Mouse (Mus musculus): Measurements from ENCODE around the gene Tes.

Gene Tes

DNA sequence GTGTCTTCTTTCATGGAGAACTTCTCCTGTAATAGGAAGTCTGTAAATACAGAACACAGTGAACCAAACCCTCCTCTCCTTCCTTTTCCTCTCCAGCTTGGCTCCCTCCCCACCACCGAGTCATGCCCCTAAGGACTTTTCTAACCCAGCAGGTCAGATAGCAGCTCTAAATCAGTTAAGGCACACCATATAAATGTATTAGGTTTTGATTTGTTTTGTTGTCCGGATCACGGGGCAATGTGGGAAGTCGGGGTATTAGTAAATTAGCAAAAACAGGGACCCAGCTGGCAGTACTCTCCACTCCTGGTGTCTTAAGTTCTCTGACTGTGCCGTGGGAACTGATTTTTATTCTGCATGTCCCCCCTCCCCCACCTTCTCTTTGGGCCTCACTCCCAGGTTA lies 14.4 kb downstream of the Tes start:
- DNase-seq (ENCODE audit: low read depth, low spot score): no peak

GRCm38 (mm10) chr6:17079826-17080225 lies 14.9 kb downstream of the Tes start:
- DNase-seq (ENCODE audit: low read depth, low spot score): no peak

GRCm38 (mm10) chr6:17082238-17082637 lies 17.3 kb downstream of the Tes start:
- no peak for DNase-seq (ENCODE audit: low read depth, low spot score)

- no peak for DNase-seq (ENCODE audit: low read depth, low spot score)
Measured at GRCm38 (mm10) chr6:17082800-17083199, 17.9 kb downstream of the Tes start.

GRCm38 (mm10) chr6:17087485-17087884 lies 22.5 kb downstream of the Tes start:
- DNase-seq (ENCODE audit: low read depth, low spot score): peak; percentile 29

DNA sequence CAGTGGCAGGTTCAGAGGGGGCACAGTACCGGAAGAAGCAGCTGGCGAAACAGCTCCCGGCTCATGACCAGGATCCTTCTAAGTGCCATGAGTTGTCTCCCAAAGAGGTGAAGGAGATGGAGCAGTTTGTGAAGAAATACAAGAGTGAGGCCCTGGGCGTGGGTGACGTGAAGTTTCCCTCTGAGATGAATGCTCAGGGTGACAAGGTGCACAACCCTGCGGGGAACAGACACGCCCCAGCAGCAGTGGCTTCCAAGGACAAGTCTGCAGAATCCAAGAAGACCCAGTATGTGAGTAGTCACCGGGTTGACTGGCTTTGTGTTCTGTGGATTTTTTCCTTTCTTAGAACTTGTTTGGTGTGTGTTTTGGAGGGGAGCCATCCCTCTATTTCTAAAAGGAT lies 32.4 kb downstream of the Tes start:
- no peak for DNase-seq (ENCODE audit: low read depth, low spot score)

DNA sequence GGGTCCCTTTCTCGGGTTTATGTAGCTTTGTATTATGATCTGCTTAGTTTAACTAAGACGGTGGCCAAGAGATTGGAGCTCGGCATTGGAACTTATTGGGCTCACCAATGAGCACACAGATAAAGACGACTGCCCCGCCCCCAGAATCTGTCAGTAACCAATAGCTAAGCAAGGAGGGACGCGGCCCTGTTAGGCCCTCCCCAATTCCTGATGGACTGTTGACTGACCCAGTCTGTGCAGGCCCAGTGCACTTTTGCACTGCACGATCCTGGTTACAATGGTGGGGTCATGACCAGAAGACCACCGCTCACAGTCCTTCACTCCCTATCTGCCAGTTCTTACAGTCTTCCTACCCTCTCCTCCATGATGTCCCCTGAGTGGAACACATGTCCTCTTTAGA lies 33.6 kb downstream of the Tes start:
- no peak for DNase-seq (ENCODE audit: low read depth, low spot score)

- DNase-seq (ENCODE audit: low read depth, low spot score): no peak
Measured at GRCm38 (mm10) chr6:17099477-17100130, 34.7 kb downstream of the Tes start.

DNA sequence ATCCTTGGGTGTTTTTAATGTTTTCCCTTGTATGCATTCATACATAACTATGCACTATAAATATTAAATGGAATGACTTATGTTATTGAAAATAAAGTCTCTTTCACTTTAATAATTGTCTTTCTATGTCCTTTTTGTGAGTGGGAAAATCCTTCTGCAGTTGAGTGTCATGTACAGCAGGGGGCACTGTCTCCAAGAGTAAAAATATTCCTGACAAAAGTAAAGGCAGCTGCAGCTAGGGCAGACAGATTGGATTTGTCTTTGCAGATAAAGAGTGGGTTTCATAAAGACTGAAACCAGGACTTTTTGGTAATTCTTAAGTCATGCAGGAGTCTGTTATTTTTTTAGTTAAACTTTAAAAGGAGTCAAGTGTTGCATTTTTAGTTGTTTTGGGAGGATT lies 40.8 kb downstream of the Tes start:
- peak; percentile 23 for DNase-seq (ENCODE audit: low read depth, low spot score)

DNA sequence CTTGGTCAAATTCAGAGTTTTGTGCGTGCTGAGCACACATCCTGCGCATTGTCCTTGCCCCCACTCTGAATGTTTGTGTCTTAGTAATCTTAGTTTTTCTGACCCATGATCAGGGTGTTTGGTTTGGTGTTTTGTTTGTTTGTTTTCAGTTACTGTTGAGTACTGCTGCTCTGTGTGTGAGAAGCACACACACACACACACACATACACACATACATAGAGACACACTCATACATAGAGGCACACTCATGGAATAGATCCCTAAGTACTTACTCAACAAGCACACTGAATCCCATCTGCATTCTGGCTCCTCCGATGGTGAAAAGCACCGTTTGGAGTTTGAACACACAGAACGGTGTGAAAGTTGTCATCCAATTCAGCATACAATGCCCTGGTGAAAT lies 41.5 kb downstream of the Tes start:
- DNase-seq (ENCODE audit: low read depth, low spot score): no peak

DNA sequence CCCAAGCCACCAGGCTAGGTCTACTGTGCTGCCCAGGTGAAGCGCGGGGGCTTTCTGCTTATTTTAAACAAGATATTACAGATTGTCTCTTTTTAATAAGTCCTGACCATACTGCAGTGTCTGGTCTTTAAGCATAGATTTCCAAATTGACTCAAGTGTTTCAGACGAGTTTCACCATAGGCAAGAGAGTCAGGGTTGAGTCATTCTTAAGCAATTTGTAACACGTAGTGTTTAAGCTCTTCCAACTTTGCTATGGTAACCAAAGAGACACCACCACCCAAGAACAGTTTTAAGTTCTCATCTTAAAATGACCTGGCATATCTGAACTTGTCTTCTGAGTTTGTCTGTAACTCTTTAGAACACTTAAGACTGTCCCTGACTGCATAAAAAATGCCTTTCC lies 44.3 kb downstream of the Tes start:
- DNase-seq (ENCODE audit: low read depth, low spot score): no peak

DNA sequence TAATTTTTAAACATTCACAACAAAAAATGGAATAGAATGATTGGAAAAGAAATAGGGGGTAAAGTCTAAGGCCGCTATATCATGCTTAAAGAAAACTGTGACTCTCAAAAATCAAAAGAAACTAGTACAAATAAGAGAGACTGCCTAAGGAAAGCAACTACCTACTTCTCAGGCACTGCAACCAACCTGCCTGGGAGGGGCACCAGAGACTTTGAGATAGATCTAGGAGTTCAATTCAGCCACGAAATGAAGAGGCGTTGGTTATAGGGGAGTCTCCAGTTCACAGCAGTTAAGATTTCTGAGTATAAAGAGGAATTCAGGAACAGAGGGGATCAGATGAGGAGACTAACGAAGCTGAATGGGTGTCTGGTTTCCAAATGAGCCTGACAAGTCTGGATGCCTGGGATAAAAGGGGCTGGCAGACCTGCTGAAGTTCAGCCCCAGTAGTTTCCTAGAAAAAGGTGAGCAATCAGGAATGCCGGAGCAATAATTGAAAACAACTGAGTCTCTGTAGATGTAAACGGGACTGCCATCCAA lies 45.7 kb downstream of the Tes start:
- no peak for DNase-seq (ENCODE audit: low read depth, low spot score)

DNA sequence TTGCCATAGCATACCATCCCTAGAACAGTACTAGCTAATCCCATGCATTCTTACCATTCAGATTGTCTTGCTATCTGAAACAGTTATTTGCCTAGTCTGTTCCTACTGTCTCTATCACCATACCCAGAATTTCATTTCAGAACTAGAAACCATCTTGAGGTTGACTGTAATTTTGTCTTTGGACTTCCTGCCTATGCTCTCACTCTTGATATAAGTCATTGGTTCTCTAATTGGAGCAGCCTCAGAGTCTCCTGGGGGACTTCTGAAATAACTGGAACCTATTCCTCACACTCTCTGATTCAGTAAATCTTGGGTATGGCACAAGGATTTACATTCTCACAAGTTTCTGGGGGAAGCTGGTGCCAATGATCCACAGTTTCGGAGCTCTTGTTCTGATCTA lies 47.1 kb downstream of the Tes start:
- no peak for DNase-seq (ENCODE audit: low read depth, low spot score)

DNA sequence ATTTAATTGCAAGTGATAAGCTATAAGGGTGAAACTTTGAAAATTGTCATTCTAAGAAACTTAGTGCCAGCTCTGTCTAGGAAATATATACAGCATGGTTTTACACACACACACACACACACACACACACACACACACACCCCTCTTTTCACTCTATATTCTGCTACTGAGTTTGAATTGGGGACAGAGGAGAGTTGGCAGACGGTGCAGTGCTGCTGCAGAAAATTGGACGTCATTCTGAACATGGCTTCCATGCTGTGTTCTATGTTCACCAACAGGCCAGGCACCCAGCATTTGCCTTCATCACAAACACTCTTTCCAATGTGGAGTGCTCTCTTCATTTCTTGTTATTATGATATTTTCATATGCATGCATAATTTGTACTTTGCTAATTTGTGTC lies 48.0 kb downstream of the Tes start:
- no peak for DNase-seq (ENCODE audit: low read depth, low spot score)

DNA sequence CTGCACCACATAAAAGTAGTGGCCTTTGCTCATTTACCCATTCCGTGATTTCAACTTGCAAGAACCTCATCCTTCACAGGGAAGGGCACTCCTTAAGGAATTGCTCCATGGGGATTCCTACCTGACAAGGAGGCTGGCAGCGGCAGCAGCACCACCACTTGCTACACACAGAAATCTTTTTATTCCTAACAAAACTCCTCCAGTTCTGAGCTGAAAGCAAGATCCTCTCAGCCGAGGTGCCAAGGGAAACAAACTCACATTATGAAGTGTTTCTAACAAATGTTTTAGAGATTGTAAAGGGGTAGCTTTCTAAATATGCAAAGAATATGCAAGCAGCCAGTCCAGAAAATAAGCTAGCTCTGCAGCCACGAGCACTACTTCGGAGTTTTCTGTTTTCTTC lies 49.6 kb downstream of the Tes start:
- no peak for DNase-seq (ENCODE audit: low read depth, low spot score)

DNA sequence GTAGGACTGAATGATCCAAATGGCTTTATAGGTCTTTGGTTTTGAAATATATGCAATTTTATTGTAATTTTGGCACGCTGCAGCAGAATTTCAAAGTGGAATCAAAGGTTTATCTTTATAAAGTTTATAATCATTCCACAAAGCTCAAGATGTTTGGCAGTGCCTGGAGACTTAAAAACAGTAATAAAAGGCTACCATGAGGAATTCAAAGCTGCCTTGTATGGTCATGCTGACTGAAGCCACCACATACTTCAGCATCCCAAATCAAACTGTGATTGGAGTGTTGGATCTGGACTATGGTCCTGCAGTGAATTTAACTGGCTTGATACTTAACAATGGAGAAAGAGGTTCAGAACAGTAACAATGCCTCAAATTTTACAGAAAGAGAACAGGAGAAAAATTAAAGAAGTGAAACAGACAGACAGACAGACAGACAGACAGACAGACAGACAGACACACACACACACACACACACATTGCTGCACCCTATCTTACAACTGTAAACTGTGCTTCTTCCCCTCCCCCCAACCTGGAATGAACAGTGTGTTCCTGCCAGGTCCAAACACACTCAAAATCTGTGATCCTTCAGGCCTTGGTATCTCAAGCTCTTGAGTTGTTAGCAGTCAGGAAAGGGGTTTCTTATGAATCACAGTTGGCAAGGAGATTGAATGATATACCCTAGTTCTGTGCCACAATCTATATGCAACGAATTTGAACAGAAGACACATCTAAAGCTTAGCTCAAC lies 50.3 kb downstream of the Tes start:
- DNase-seq (ENCODE audit: low read depth, low spot score): no peak

DNA sequence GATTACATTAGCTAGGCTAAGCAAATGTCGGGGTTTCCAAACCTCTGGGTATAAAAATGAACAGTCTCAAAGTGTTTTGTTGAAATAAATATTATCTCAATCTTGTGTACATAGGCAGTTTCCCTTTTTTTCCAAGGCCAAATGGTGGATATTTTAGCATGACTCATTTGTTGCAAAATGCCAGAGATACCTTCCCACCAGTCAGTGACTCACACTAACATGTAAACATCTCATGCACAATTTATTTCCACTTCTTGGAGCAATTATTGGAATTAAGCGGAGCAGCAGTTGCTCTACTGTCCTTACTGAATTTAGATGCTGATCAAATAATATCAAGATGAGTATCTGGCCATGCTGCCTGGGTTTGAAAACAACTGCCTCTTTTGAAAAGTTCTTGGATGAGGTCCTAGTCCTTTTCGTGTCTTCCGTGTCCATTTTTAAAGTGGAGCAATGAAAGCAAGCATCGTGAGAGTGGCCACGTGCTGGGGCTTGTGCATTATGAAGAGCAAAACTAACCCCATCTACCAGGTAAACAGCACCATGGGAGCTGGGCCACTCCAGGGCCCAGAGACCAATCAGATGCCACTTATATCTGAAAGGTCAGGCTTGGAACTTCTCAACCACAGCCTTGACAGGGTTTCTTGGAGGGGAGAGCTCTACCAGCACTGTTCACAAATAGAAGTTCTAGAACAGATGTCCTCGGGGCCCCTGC lies 54.7 kb downstream of the Tes start:
- no peak for DNase-seq (ENCODE audit: low read depth, low spot score)

GRCm38 (mm10) chr6:17140021-17140420 lies 75.1 kb downstream of the Tes start:
- DNase-seq (ENCODE audit: low read depth, low spot score): no peak

GRCm38 (mm10) chr6:17142577-17143359 lies 77.8 kb downstream of the Tes start:
- no peak for DNase-seq (ENCODE audit: low read depth, low spot score)

GRCm38 (mm10) chr6:17151071-17151715 lies 86.2 kb downstream of the Tes start:
- DNase-seq (ENCODE audit: low read depth, low spot score): no peak

DNA sequence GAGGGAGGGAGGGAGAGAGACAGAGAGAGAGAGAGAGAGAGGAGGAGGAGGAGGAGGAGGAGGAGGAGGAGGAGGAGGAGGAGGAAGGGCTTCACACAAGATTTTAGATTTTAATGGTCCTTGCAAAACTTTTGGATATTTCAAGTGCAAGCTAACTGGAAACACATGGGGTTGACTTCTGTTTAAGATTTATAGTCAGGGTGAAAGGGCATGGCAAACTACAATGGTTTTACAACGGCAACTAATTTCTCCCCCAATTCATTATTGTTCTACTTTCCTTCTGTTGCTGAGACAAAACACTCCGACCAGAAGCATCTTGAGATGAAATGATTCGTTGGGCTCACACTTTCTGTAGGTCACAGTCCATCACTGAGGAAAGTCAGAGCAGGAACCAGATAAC lies 87.6 kb downstream of the Tes start:
- DNase-seq (ENCODE audit: low read depth, low spot score): no peak
